Mouse (Mus musculus): ENCODE measurements around the gene Cldnd1.

Gene Cldnd1

DNA sequence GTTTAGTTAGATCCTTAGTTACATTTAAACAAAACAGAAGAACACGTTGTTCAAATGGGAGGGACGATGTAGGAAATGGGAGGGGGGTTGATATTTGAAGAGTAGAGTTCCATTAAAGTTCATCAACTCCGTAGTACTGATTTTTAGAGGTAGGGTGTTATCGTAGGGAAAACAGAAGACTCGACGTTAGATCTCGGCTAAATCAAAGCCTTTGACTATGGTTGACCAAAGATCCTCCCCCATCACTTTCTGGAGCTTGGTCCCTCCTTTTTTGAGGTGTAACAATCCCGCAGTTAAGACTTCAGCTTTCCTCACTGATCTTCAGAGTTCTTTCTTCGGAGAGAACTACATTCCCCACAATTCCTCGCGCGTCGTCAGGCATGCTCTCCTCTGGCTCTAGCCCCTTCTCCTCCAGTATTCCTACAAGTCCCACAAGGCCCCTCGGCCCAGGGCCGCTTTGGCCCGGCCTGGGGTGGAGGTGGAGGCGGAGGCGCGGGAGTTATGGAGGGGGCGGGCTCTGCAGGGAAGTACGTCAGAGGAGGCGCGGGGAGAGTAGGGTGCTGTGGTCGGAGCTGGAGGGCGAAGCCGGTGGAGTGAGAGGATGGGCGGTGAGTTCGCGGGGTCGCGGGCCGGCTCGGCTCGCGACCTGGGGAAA lies at the start of gene Cldnd1:
Gene Cldnd1 (plus strand): TSS at position 434 of the 655 bp plus-strand sequence.
- DNase-seq (ENCODE audit: low spot score): peak; percentile 83

DNA sequence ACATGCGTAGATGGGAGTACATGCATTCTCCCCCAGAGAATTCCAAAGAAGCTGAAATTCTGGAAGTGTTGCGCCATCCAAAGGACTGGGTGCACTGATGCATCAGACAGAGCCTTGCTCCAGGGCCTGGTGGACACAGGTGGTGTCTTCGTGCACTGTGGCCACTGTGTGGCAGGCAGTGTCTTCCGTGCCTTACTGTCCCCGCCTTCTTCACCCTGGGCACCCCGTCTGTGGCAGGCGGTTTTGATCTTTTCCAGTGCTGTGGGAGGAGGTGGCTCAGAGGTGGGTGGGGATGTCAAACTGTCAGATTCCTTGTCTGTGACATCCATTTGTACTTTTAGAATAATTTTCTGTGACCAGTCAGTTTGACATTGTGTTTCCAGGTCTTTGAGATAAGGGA lies 49.0 kb upstream of the Cldnd1 start:
- no peak for DNase-seq (ENCODE audit: low spot score)

DNA sequence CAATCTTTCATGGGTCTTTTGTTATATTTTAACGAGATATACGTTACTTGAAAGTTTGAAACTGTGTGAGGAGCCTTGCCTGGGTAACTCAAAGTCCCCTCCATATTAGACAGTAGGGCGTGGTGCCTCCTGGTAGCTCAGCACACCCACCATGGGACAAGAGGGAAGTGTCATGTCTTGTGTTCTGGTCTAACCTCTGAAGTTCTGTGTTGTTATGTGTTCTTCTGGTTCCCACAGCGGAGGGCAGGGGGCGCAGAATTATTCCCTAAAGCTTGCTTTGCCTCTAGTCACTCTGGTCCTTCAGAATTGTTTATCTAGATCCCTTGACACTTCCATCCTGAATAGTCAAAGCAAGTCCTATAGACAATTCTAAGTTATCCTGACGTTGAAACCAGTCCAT lies 45.7 kb upstream of the Cldnd1 start:
- DNase-seq (ENCODE audit: low spot score): no peak

DNA sequence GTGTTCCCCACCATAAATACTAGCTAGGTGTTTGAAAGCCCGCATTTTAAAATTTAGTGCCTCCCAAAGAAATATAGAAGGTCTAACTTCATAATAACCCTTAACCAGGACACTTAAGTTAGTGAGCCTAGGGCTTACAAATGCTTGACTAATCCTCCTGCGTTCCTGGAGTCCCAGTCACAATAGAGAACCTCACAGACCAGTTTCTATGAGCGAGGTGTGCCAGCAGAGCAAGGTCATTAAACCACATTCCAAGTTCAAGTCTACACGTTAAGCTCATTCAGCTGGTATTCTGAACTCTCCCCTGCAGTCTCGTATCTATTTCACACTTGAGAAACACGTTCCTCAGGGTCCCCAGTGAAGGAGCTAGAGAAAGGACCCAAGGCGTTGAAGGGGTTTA lies 44.8 kb upstream of the Cldnd1 start:
- DNase-seq (ENCODE audit: low spot score): no peak

DNA sequence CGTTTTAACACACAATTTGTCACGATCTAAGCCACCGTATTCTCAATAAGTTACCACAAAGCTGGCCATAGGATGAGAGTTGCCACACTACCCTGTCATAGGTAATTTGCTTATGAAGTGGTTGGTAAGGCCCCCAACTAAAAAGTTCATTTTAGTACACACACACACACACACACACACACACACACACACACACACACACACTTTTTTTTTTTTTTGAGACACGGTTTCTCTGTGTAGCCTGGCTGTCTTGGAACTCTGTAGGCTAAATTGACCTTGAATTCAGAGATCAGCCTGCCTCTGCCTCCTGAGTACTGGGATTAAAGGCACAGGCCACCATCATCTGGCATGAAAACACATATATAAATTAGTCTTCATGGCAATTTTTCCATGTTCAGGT lies 43.8 kb upstream of the Cldnd1 start:
- no peak for DNase-seq (ENCODE audit: low spot score)

DNA sequence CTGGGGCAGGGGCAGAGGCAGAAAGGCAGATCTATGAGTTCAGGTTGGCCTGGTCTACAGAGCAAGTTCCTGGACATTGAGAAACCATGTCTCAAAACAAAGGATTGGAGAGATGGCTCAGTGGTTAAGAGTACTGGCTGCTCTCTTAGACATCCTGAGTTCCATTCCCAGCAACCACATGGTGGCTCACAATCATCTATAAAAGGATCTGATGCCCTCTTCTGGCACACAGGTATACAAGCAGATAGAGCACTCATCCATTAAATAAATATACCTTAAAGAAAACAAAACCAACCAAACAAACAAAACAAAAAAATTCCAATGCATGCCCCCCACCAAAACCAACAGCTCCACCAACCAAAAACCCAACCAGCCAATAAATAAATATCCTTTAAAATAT lies 43.2 kb upstream of the Cldnd1 start:
- no peak for DNase-seq (ENCODE audit: low spot score)

DNA sequence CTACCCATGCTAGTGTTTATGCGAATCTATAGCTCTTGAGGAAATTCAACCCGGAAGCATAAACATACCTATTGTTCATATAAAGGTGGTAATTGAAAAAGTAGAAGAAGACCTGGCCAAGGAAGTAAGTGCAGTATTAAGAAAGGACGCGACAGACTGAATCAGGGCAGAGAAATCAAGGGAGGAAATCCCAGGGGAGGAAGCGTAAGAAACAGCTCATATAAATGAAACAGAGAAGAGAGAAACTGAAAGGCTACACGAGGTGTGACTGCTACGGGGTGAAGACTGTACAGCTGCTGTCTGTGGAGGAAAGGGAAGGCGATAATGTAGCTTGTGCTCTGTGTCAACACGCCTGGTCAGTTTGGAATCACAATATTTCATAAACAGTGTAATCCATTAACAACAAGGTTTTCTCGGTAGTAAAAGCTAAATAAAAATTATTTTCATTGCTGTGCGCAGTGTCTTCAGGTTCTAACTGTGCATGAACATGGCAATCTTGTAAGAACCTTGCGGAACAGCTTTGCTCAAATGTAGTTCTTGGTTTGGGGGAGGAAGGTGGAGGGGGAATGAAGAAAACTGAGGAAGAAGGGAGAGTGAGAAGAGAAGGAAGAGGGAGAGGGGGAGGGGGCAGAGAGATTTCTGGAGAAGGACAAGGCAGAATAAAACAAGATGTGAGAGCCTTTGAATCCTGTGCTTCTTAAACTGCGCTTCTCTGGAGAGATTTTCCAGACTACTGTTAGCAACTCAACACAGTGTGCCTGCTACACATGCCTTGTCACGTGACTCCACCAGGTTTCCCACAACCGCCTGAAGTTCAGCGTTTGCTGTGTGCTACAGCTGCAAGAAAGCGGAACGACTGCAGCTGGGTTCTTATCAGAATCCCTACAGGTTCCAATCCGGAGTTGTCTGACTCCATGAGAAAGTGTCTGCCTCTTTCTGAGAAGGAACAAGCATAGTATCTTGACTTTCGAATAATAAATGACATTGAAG lies 41.9 kb upstream of the Cldnd1 start:
- DNase-seq (ENCODE audit: low spot score): no peak

DNA sequence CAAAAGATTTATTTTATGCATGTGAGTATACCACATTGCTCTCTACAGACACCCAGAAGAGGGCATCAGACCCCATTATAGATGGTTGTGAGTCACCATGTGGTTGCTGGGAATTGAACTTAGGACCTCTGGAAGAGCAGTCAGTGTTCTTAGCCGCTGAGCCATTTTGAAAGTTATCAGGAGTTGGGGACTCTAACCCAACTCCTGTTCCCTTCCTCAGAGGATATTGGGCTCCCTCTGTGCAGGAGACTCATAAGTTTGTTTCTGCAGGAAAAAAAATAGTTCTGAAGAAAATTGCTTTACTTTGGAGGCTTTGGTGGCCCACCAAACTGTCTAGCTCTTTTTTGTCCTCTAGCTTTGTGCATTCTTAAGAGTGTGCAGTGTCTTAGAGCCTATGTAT lies 39.2 kb upstream of the Cldnd1 start:
- DNase-seq (ENCODE audit: low spot score): no peak

DNA sequence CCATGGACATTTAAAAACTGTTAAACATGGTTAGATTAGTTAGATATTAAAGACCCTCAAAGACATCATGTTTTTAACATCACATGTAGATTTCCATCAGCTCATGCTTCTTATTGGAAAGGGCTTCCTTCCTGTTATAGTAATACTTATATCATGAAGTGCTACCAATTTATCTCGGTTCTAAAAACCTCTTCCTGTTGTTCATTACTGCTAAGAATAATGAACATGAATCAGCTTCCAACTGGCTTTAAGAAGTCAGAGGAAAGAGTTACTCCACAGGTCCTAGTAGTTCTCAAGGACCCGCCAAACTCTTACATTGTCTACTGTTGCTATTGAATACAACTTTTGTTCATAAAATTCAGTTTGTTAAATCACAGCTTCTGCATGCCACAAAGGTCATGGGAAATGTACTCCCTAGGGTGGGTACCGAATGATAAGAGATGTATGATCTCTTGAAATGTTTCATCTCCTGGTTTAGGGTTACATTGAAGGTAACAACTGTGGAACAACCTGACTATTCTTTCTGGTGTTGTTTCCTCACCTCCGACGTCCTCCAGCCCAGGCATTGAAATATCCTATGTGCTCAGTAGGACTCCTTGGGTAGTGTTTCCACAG lies 38.0 kb upstream of the Cldnd1 start:
- no peak for DNase-seq (ENCODE audit: low spot score)

DNA sequence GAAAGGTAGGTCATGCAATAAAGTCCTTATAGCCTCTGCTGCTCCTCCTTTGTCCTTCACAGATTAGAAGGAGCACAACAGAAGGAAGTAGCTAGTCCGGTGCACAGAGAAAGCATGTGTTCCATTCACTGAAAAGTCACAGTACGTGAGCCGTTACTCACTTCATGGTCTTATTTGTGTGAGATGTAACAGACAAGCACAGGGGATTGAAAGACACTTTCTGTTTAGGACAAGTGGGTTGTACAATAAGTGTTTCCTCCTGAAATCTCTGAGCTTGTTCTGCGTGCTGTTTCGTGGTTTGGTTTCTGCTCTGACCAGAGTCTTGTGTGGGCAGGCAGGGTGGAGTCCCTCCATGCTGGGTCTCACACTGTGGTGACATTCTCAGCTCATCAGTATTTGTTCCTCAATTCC lies 37.4 kb upstream of the Cldnd1 start:
- no peak for DNase-seq (ENCODE audit: low spot score)

DNA sequence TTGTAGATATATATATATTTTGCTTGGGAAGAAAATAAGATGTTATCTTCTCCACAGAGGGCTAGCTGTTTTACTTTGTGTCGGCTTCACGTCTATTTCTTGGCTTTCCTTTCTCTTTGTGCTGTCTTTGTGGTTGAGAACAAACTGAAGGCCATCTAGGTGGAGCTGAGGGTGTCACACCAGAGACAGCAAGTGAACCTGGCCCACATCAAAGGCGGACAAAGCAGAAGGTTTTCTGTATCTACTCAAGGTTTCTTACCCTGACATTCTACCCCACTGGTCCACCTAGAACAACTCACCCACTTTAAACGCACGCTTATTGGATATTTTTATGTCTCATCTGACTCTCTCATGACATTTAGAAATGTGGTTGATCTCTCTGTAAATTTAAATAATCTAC lies 33.6 kb upstream of the Cldnd1 start:
- DNase-seq (ENCODE audit: low spot score): no peak

DNA sequence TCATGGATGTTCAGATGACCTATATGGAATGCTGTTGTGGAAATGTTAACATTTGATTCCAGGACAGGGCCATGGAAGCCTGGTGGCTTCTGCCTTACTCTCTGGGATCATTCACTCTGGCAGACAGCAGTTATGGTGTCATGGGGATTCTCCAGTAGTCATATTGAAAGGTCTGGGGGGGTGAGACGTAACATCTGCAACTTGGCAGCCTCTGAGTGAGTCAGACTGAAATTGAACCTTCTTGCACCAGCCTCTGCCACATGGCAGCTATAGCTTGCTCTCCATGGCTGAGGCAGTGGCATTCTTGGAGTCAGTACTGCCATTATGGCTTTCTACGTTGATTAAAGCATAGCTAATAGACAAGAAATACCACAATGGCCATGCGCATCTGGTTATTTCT lies 30.9 kb upstream of the Cldnd1 start:
- no peak for DNase-seq (ENCODE audit: low spot score)

DNA sequence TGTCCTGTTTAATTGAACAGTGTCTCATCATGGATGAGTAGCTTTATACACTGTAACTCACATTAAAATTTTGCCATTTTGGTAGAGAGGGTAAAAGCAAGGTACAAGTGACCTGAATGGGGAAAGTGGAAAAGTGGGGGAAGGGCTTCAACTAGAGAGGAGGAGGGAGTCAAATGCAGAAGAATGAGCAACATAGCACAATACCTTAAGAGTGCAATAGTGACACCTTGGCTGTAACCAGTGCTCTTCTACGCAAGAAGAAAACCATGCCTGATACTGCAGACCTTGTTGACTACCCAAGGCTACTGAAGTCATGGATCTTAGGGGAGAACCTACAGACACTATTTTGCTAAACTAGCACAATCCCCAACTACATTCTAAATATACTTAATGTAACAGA lies 30.4 kb upstream of the Cldnd1 start:
- no peak for DNase-seq (ENCODE audit: low spot score)

DNA sequence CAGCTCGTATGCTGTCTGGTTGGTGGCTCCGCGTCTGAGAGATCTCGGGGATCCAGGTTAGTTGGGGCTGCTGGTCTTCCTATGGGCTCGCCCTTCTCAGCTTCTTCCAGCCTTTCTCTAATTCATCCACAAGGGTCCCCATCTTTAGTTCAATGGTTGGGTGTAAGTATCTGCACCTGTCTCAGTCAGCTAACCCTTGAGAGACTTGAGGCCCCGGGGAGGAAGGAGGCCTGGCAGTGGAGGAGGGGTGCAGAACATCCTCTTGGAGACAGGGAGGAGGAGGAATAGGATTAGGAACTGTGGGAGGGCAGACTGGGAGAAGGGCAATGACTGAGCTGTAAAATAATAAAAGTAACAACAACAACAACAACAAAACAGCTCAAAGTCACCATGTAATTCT lies 27.5 kb upstream of the Cldnd1 start:
- no peak for DNase-seq (ENCODE audit: low spot score)

DNA sequence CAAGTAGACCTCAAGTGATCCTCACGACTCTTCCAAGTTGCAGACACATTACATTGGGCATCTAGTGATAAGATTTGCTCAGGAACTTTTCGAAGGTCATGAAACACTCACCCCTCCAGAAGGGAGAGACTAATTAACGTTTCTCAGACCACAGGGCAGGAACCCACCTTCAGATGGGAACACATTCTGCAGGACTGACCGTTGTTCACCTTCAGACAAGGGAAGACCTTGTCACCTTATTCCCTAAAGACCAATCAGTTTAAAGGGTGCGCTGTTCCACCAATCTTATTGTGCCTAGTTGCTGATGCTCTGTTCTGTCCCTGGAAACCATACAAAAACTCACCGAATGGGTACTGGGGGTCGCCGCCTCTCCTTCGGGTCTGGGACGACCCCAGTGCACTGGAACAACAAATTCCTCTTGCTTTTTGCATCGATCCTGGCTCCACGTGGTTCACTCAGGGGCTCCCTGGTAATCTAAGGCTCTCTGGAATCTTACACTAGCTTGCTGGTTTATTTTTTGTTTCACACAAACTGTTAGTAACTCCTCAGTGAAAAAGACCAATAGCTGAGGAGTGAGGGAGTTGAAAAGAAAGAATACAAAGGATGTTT lies 26.8 kb upstream of the Cldnd1 start:
- DNase-seq (ENCODE audit: low spot score): no peak

DNA sequence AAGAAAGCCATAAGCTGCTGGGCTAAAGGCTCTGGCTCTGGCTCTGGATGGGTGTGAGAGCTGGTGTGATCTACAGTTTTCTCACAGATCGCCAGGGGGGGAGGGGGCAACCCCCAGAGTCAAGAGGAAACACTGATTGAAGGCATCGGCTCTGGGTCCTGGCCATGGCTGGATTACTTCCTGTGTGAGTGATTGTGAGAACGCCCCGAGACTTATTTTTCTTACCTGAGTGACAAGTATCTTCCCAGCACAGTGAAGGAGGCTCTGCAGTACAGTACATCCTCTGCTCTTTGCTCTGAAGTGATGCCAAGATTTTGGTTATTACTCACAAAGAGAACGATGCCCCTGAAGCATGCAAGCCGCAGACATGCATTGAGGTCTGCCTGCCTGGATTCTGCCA lies 25.9 kb upstream of the Cldnd1 start:
- no peak for DNase-seq (ENCODE audit: low spot score)

DNA sequence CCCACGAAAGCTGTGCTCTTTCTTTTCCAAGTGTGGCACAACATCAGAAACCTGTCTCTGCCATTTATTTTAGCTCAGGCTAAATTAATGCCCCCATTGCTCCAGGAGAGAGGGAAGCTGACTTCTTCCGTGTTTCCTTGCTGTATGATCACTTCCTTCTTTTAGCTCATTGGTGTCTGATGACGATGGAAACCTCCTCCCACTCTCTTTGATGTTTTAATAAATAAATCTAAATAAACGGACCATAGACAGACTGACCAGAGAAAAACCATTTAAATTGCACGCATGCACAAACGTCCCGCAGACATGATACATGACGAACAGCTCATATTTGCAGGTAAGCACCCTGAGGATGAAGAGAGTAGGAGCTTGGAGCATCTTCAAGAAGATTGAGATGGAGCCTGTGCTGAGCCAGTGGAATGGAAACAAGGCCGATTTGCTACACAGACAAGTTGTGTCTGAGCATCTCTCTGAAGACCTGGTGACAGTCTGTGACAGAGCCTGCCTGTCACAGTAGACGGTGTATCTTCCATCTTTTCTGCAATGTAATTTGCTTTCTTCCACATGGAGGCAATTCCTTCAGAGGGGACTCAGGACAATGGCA lies 25.3 kb upstream of the Cldnd1 start:
- DNase-seq (ENCODE audit: low spot score): no peak

DNA sequence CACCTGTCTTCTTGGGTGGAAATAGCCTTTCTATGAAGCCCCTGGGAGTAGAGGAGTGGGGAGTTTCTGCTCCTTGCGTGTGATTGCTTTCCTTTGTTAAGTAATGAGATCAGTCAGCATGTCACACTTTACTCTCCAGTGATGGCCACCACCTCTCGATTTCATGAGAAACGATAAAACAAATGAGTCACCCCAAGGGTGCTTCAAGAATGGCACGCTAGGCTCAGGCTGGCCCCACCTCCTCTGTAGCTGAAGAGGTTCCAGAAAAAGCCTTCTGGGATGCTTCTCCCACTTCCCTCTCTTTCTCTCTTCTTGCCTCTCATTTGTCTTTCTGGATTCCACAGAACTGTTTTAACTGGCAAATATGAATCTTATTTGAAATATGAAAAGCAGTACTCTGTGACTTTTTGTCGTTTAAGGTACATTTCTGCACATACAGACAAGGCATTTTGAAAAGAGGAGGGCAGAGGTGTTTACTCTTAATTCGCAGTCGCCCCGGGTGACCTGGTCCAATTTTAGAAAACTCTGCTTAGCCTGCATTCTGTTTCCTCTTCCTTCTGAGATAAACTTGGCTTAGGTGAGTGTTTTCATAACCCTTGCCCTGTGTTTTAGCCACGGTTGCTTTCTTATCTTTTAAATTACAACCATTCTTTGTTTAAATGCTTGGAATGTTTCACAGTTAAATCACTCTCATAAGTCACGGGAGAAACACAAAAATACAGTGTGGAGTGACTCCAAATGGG lies 24.2 kb upstream of the Cldnd1 start:
- DNase-seq (ENCODE audit: low spot score): no peak

DNA sequence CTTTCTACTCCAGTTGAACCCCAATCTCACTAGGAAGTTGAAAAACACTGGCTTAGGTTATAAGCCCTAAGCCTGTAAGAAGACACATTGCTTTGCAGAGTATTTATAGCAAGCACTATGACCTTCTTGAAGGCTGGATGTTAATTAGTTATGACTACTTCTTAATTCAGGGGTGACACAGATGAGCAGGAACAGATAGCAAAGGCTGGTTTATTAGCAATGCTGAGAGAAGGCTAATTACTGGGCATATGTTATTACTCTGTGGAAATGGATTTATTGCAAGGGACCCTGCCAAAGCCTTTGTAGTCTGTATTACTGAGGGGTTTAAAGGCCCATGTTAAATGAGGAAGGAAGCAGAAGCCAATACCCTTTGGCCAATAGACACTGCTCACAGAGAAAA lies 22.7 kb upstream of the Cldnd1 start:
- DNase-seq (ENCODE audit: low spot score): no peak

DNA sequence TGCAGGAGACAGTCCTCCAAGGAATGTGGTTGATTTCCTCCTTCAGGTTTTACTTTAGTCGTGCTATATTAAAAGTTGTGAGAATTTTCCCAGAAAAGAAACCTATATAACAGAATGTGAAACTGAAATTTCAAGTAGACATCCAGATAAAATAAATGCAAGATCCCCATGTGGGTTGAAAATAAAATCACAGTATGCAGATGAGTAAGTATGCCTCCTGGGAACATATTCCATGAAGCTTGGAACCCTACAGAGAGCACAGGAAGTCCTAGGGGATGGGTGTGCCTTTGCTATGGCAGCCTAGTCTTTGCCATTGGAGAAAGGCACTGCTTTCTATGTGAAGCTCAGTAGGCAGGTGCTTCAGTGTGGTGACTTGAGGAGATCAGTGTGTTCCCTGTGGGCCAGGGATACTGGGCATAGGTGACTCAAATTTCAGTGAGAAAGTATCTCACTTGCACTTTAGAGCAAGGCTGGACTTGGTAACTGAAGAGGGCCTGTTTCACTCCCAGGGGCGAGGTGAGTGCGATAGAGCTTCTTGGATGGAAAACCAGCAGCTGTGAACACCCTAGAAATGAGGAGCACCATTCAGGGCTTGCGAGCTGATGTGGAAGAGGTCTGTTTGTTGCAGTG lies 20.3 kb upstream of the Cldnd1 start:
- DNase-seq (ENCODE audit: low spot score): no peak
